Mouse (Mus musculus) limb, embryonic 15.5 days (tissue): ENCODE measurements around the gene Golga1. TPM values are rescaled to one million over a fixed set of nuclear protein-coding genes. Genes with fewer than 3 reads are reported as not detected.
"Not testable (repeated sequence)": the region's sequence is repeated elsewhere in the genome, so short reads cannot be mapped to it uniquely, and the experiment has no call there.

Experiments
- ATAC-seq: fragments of 200-750 bp; cut with Nextera tagmentation; 2 replicates; pipeline ENCODE4 v1.8.0; 2017; ENCODE audit warnings: low read depth, moderate TSS enrichment; ENCODE audit not compliant: insufficient number of reproducible peaks, low FRiP score, low TSS enrichment
- H3K27ac ChIP-seq: fragments of 300-500 bp; sonication (generic); 2 replicates; pipeline ENCODE4 v1.5.1; 2015; ENCODE audit warnings: moderate library complexity, mild to moderate bottlenecking, inconsistent platforms
- H3K27me3 ChIP-seq: fragments of 300-500 bp; sonication (generic); 2 replicates; pipeline ENCODE4 v1.6.1; 2015; ENCODE audit warnings: inconsistent platforms
- H3K36me3 ChIP-seq: fragments of 300-500 bp; sonication (generic); 2 replicates; pipeline ENCODE4 v1.6.1; 2015; ENCODE audit warnings: inconsistent platforms
- H3K4me1 ChIP-seq: fragments of 300-500 bp; sonication (generic); 2 replicates; pipeline ENCODE4 v1.6.1; 2015; ENCODE audit warnings: inconsistent platforms
- H3K4me2 ChIP-seq: fragments of 300-500 bp; sonication (generic); 2 replicates; pipeline ENCODE4 v1.6.1; 2015; ENCODE audit warnings: mild to moderate bottlenecking, inconsistent platforms
- H3K4me3 ChIP-seq: fragments of 300-500 bp; sonication (generic); 2 replicates; pipeline ENCODE4 v1.5.1; 2015; ENCODE audit warnings: mild to moderate bottlenecking, inconsistent platforms
- H3K9ac ChIP-seq: fragments of 300-500 bp; sonication (generic); 2 replicates; pipeline ENCODE4 v1.6.1; 2015; ENCODE audit warnings: inconsistent platforms
- H3K9me3 ChIP-seq: fragments of 300-500 bp; sonication (generic); 2 replicates; pipeline ENCODE4 v1.6.1; 2016; ENCODE audit warnings: inconsistent platforms
- WGBS: fragments of 180-500 bp; shearing (Covaris S2); methylation state at CpG from one replicate; pipeline ENCODE4 v1.1.7; 2015; 5-methylcytosine and 5-hydroxymethylcytosine counted together
- polyA plus RNA-seq: library from polyadenylated mRNA; unstranded; fragments of >200 nt; fragmentation: Nextera tagmentation; extraction: Ambion mirVana; gene quantifications from 2 replicates; pipeline ENCODE4 v1.2.1, GENCODE M21; 2015

Golga1 gene
- polyA plus RNA-seq, 1 experiment from 2014 or later: 29.3 TPM

GRCm38 (mm10) chr2:39040215-39040614, 25.1 kb downstream of the Golga1 start:
- Histone ChIP-seq H3K27ac (no peak overlapping the region), H3K9ac (no peak overlapping the region), H3K4me1 (no peaks in the 10 kb centered on the region), H3K4me3 (no peak overlapping the region), H3K27me3 (no peaks in the 10 kb centered on the region), H3K36me3 (peaks cover 54% of the 10 kb centered on the region), H3K9me3 (no peaks in the 10 kb centered on the region), H3K4me2 (no peak overlapping the region)
- no peak for ATAC-seq
- WGBS: 91% methylated on average over 1 of the region's 1 CpGs

GRCm38 (mm10) chr2:39031611-39032010, 33.7 kb downstream of the Golga1 start:
- H3K27ac ChIP-seq: no peak overlapping the region
- no peak overlapping the region for H3K4me2 ChIP-seq
- H3K4me1 ChIP-seq: no peaks in the 10 kb centered on the region
- ATAC-seq: no peak
- no peaks in the 10 kb centered on the region for H3K9me3 ChIP-seq
- H3K27me3 ChIP-seq: no peaks in the 10 kb centered on the region
- no peak overlapping the region for H3K4me3 ChIP-seq
- H3K9ac ChIP-seq: no peak overlapping the region
- WGBS: 91% methylated on average over 1 of the region's 1 CpGs
- H3K36me3 ChIP-seq: peaks cover 75% of the 10 kb centered on the region

DNA sequence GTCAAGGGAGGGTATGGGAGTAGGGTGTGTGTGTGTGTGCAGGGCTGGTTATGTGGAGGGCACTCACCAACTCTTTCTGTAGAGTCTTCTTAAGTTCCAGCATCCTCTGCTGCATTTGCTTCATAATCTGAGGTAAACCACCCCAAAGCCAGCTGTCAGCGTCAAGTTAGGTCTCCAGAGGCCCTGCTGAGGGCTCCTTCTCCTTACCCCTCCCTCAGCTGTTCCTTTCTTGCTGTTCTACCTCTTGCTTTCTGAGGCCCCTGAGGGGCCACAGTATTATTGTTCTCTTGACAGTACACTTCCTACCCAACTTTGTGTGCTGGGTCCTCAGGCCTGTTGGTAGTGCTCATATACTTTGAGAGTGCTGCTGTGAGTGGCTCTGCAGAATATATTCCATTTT, 45.3 kb downstream of the Golga1 start:
- Histone ChIP-seq H3K9ac (no peak overlapping the region), H3K36me3 (peaks cover 88% of the 10 kb centered on the region), H3K4me1 (no peaks in the 10 kb centered on the region), H3K4me2 (no peak overlapping the region), H3K27ac (no peak overlapping the region), H3K9me3 (no peaks in the 10 kb centered on the region), H3K4me3 (no peak overlapping the region), H3K27me3 (no peaks in the 10 kb centered on the region)
- 72% methylated on average over 1 of the region's 1 CpGs for WGBS
- ATAC-seq: no peak

- peaks cover 86% of the 10 kb centered on the region for H3K36me3 ChIP-seq
- no peak overlapping the region for H3K9ac ChIP-seq
- no peak for ATAC-seq
- no peak overlapping the region for H3K4me2 ChIP-seq
- no peaks in the 10 kb centered on the region for H3K27me3 ChIP-seq
- H3K27ac ChIP-seq: no peak overlapping the region
- WGBS: 74% methylated on average over 3 of the region's 3 CpGs
- no peak overlapping the region for H3K4me3 ChIP-seq
- no peaks in the 10 kb centered on the region for H3K9me3 ChIP-seq
- H3K4me1 ChIP-seq: no peaks in the 10 kb centered on the region
Observed at GRCm38 (mm10) chr2:39016581-39016980, 48.8 kb downstream of the Golga1 start.

- no peak overlapping the region for H3K4me3 ChIP-seq
- no peak overlapping the region for H3K9ac ChIP-seq
- no peak overlapping the region for H3K27ac ChIP-seq
- H3K4me1 ChIP-seq: peaks cover 22% of the 10 kb centered on the region
- peaks cover 61% of the 10 kb centered on the region for H3K36me3 ChIP-seq
- H3K4me2 ChIP-seq: no peak overlapping the region
- 90% methylated on average over 7 of the region's 7 CpGs for WGBS
- H3K27me3 ChIP-seq: no peaks in the 10 kb centered on the region
- no peak for ATAC-seq
- no peaks in the 10 kb centered on the region for H3K9me3 ChIP-seq
Observed at GRCm38 (mm10) chr2:39012768-39013279, 52.5 kb downstream of the Golga1 start.

- H3K4me1 ChIP-seq: peaks cover 25% of the 10 kb centered on the region
- H3K9me3 ChIP-seq: no peaks in the 10 kb centered on the region
- H3K9ac ChIP-seq: no peak overlapping the region
- H3K36me3 ChIP-seq: peaks cover 52% of the 10 kb centered on the region
- H3K4me2 ChIP-seq: no peak overlapping the region
- ATAC-seq: no peak
- no peak overlapping the region for H3K4me3 ChIP-seq
- no peaks in the 10 kb centered on the region for H3K27me3 ChIP-seq
- H3K27ac ChIP-seq: no peak overlapping the region
- 80% methylated on average over 3 of the region's 3 CpGs for WGBS
Observed at GRCm38 (mm10) chr2:39011971-39012370, 53.4 kb downstream of the Golga1 start.

- Histone ChIP-seq H3K27me3 (no peaks in the 10 kb centered on the region), H3K9ac (no peak overlapping the region), H3K4me2 (no peak overlapping the region), H3K27ac (no peak overlapping the region), H3K9me3 (no peaks in the 10 kb centered on the region), H3K4me3 (no peak overlapping the region), H3K4me1 (peaks cover 27% of the 10 kb centered on the region), H3K36me3 (peaks cover 45% of the 10 kb centered on the region)
- no peak for ATAC-seq
Observed at GRCm38 (mm10) chr2:39011264-39011663, 54.1 kb downstream of the Golga1 start.

DNA sequence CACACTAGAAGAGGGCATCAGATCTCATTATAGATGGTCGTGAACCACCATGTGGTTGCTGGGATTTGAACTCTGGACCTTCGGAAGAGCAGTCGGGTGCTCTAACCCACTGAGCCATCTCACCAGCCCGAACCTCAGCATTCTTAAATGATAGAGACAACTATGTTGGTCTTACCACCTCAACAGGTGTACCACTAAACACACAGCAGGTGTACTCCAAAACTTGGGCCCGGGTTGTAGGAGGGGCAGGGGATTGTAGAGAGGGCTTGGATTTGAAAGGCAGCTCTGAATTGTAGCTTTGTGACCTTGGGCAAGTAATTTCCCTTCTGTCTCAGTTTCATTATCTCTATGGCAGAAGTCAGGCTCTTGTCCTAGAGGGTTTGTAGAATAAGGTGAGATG, 55.2 kb downstream of the Golga1 start:
- ATAC-seq: not testable (repeated sequence)
- WGBS: 93% methylated on average over 5 of the region's 5 CpGs

DNA sequence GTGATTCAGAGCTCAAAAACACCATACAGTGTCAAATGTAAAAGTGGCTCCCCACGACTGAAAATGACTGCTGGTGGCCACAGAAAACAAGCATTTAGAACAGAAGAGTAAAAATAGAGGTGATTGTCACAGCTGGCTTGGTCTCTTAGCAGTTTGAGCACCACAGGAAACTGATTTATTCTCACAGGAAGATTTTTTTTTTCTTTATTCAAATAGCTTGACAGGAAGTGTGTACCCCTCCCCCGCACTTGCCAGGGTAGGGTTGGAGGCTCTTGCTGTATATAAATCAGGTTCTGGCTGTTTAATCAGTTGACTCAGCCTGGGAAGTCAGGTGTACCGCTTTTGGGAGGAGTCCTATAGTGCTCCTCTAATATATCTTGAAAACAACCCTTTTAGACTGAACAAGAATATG, 56.4 kb downstream of the Golga1 start:
- Histone ChIP-seq H3K4me2 (peak overlapping the region; percentile 73), H3K27ac (peak overlapping the region; percentile 94; the same call in 1 of the 2 replicates), H3K9me3 (no peaks in the 10 kb centered on the region), H3K27me3 (no peaks in the 10 kb centered on the region), H3K4me1 (peaks cover 36% of the 10 kb centered on the region), H3K36me3 (peaks cover 22% of the 10 kb centered on the region), H3K4me3 (peak overlapping the region; percentile 92), H3K9ac (peak overlapping the region; percentile 87)
- no peak for ATAC-seq
- WGBS: 18% methylated on average over 3 of the region's 3 CpGs

More for the DNA sequence above, 55.2 kb downstream of the Golga1 start:
- H3K4me2 ChIP-seq, H3K9ac ChIP-seq, H3K27ac ChIP-seq, H3K9me3 ChIP-seq, H3K4me3 ChIP-seq, H3K27me3 ChIP-seq: not testable (repeated sequence)
- Histone ChIP-seq H3K36me3 (peaks cover 34% of the 10 kb centered on the region), H3K4me1 (peaks cover 33% of the 10 kb centered on the region)

GRCm38 (mm10) chr2:39008350-39008851, 56.9 kb downstream of the Golga1 start:
- Histone ChIP-seq H3K4me2 (peak overlapping the region; percentile 73), H3K9ac (peak overlapping the region; percentile 87), H3K27me3 (no peaks in the 10 kb centered on the region), H3K4me1 (peaks cover 42% of the 10 kb centered on the region), H3K9me3 (no peaks in the 10 kb centered on the region), H3K4me3 (peak overlapping the region; percentile 92), H3K36me3 (peaks cover 20% of the 10 kb centered on the region), H3K27ac (peak overlapping the region; percentile 94)
- ATAC-seq: peak; percentile 11; the same call in 1 of the 2 replicates
- under 1% methylated on average over 25 of the region's 25 CpGs for WGBS

- Histone ChIP-seq H3K4me3 (peak overlapping the region; percentile 92), H3K9ac (peak overlapping the region; percentile 87), H3K27me3 (no peaks in the 10 kb centered on the region), H3K36me3 (peaks cover 21% of the 10 kb centered on the region), H3K4me2 (peak overlapping the region; percentile 73), H3K9me3 (no peaks in the 10 kb centered on the region), H3K27ac (peak overlapping the region; percentile 94), H3K4me1 (peaks cover 47% of the 10 kb centered on the region)
- WGBS: under 1% methylated on average over 43 of the region's 44 CpGs
- peak; percentile 83 for ATAC-seq
Observed at GRCm38 (mm10) chr2:39007865-39008264, 57.5 kb downstream of the Golga1 start.

- Histone ChIP-seq H3K36me3 (peaks cover 28% of the 10 kb centered on the region), H3K4me1 (peaks cover 52% of the 10 kb centered on the region), H3K27ac (no peak overlapping the region), H3K4me3 (peak overlapping the region; percentile 68), H3K9me3 (no peaks in the 10 kb centered on the region), H3K9ac (no peak overlapping the region), H3K27me3 (no peaks in the 10 kb centered on the region), H3K4me2 (peak overlapping the region; percentile 70)
- 93% methylated on average over 14 of the region's 14 CpGs for WGBS
- no peak for ATAC-seq
Observed at GRCm38 (mm10) chr2:39006149-39006730, 59.1 kb downstream of the Golga1 start.
